Mouse (Mus musculus) gastrocnemius, postnatal 4 days (tissue): ENCODE measurements around the gene Zfp39. TPM values are rescaled to one million over a fixed set of nuclear protein-coding genes. Genes with fewer than 3 reads are reported as not detected.

ENCODE experiments used
- DNase-seq, 2 experiments: peaks; one replicate each; pipeline ENCODE4 v3.0.0; 2021 to 2022; ENCODE audit warnings: low spot score in 2 of 2, mixed read lengths in 2 of 2
- total RNA-seq, 2 experiments: library from RNA; stranded (reverse); gene quantifications; 2 replicates each; pipeline ENCODE4 v1.2.3; 2021

Zfp39 gene
- total RNA-seq, 2 experiments from 2014 or later, result 6.9 to 8.1 TPM

DNA sequence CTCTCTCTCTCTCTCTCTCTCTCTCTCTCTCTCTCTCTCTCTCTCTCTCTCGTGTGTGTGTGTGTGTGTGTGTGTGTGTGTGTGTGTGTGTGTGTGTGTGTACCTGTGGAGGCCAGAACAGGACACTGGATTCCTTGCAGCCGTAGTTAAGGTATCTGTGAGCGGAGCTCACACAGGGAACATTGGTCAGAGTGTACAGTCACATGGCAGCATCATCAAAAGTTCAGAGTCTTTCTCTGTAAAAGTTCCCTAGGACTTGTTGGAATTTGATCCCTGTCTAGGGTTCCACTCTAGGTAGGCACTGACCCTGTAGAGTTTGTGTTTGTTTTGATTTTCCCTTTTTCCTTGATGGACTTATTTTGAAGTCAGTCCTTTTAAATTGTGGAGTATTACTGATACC lies 22.6 kb upstream of the Zfp39 start:
- no peak for DNase-seq

DNA sequence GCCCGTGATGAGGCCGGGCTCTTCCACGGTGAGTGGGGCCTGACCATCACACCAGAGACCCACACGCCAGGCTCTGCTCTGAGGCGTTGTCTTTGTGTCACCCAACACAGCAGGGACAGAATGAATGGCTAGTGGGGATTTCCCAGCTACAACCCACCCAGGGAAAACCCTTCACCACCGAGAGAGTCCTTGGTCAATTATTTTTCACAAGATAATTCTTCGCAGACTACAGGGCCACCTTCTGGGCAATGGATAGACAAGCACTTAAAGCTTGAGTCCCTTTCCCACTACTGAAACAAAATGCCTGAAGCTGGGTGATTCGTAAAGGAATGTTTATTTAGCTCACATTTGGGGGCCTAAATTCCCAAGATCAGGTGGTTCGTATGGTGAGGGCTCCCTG lies 18.4 kb upstream of the Zfp39 start:
- no peak for DNase-seq

DNA sequence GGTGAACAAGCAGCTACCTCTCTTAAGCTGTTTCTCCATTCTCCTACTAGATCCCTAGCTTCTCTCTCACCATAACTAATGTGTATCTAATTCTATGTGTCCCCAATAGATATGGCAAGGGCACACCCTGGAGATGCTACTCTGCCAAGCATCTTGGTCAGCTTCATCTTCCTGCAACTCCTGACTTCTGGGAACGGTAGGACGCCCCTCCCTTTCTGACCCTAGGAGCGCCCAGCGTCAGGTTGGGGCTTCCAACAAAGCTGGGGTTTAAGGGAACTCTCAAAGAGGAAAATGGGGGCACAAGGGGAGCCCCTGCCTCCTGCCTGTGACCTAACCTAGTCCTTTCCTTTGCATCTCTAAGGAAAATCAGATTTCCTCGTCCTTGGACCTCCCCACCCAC lies 14.7 kb upstream of the Zfp39 start:
- no peak for DNase-seq

DNA sequence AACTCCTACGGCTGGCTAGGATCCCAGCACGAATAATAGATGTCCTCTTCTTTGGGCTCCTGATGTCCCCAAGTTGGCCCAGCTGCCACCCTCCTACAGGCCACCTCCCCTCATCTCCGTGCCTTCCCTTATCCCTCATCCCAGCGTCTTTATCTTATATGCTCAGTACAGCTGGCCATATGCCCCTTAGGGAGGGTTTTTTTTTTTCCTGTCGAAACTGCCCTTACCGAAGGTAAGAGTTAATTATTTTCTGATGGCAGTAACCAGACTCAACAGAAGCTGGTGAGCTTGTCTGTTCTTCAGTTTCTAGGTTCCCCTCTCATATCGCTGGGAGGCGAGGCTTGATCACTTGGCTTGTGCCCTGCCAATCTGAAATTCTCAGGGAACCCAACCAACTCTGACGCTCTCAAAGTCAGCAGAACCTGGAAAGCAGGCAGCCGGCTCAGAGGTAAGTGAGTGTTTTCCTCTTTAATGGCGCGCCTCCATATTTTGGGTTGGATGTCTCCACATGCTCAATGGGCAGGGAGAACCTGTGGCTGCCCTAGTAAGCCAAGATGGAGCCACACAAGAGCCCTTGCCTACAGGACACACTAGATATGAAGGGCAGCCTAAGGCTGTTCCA lies 13.8 kb upstream of the Zfp39 start, which contains the start of gene Btnl10:
Gene Btnl10, plus strand, starts transcription at position 164 of the 622 bp plus-strand sequence.
- DNase-seq, result no peak

DNA sequence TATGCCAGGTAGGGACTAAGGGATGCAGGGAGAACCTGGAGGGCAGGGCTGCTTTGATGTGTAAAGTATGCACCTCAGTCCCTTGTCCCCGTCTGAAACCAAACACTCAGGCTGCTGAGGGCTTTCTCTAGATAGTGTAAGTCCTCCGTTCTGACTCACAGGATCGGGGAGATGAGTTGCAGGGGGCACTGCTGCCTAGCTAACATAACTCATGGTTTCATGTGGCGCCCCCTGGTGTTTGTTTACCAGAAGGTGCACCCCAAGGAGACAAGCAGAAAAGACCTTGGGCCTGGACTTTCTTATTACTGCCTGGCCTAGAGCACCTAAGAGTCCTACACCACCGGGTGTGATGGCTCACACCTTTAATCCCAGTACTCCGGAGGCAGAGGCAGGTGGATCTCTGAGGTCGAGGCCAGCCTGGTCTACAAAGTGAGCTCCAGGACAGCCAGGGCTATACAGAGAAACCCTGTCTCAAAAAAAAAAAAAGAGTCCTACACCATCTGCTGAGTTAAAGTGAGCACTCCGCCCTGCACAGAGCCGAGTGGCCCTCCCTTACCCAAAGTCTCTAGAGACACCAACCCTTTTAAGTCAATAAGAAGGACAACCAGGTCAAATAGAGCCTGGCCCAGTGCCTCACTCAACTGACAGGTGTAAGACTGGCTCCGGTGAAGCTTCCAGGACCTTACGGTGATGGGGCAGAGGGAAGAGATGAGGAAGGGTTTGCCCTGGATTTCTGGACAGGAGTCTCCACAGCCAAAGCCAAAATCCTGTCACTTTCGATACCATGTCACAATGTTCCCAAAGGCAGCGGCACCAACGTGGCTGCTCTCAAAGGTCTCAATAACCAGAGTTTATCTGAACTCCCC lies 13.1 kb upstream of the Zfp39 start:
- DNase-seq, result peak; percentile 24 to 43

DNA sequence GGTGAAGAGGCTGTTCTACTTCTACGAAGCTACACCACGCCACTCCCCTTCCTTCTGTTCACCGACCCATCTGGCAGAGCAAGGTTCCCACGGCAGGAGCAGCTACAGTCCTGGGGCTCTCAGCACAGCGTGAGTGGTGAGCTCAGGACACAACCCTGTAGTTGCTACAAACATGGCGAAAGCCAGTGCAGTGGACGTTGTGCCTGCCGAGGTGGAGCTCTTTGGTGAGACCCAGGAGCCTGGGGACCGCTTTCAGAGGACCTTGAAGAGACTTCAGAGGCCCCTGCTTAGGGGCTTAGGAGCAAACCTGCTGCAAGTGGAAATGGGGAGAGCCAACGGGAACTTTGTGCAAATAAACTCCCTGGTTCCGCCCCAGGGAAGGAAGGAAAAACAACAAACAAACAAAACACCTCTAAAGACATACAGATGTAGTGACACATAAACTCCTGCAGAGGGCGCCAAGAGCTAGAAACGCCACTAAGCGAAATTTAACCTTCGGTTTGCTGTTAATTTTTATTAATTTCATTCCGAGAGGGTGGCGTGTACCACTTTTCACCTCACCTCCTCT lies 10.5 kb upstream of the Zfp39 start:
- no peak for DNase-seq

DNA sequence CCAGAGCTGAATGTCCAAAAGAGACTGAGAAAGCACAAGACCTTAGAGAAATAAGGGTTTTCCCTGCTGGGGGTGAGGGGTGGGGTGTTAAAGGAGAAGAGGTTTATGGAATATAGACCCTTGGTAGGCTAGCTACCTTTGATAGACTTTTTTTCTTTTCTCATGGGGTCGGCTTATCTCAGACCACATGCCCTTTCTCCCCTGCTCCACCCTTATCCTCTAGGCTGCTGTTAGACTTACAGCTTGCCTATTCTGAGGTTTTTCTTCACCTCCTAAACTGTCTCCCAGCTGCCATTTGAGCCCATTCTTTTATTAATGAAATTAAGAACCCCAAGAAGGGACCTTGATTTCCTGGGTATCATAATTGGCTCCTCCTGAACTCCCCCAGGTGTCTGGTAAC lies 9.8 kb upstream of the Zfp39 start:
- DNase-seq, result no peak

DNA sequence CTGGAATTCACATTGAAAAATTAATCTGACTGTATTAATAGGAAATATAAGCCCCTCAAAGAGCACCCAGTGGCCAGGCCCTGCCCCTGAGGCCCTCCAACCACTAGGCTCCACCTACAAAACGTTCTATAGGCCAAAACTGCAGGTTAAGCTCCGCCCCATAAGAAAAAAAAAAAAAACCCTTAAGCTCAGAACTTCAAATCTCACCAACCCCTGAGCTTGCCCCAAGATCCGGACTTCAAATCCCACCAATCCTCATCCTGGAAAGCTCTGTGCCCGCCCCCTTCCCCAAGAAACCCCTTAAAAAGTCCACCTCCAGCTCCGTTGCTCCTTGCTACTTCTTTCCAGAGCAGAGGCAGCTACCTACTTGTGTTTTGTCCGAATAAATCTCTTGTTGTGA lies 813 bp upstream of the Zfp39 start:
- DNase-seq, result no peak

DNA sequence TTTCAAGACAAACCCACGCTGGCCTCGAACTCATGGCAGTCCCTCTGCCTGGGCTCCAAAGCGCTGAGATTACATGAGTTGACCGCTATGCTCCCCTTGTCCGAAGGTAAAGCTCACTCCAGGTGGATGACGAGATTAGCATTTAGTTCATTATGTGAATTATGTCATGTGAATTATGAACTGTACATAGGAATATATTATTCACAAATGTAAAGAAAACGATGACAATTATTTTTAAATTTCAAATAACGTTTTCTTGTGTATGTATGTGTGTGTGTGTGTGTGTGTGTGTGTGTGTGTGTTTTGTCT lies 339 bp upstream of the Zfp39 start:
- DNase-seq, result no peak

DNA sequence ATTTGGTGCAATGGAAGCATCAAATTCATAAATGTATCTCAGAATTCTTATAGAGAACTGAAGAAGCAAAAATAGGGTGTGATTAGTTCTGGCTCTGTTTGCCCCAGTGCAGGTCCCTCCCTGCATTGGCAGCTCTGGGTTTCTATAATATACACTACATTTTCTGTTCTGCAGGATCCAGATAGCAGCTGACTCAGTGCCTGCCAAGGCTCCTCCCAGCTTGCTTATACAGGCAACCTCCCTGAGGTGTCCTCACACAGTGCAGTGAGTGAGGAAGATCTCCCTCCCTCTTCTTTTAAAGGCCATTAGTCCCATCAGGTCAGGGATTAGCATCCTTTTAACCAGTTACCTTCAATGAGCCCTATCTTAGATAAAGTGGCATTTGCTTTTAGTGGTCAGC lies 2.9 kb downstream of the Zfp39 start:
- DNase-seq, result no peak

DNA sequence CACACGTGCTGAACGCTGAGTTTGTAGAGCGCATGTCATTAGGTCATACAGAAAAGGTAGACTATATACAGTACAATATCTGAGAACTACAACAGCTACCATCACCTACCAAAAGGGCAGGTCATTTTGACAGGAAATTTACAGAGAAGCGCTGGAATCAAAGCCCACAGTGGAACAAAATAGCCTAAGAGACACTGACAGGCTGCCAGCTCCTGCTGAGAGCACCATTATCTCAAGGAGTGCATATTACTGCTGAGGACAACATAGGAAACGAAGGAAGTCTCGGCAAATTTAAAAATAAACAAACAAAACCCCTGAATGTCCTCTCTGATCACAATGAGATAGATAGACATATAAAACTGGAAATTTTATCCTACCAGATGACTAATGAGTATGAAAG lies 6.5 kb downstream of the Zfp39 start:
- no peak for DNase-seq

DNA sequence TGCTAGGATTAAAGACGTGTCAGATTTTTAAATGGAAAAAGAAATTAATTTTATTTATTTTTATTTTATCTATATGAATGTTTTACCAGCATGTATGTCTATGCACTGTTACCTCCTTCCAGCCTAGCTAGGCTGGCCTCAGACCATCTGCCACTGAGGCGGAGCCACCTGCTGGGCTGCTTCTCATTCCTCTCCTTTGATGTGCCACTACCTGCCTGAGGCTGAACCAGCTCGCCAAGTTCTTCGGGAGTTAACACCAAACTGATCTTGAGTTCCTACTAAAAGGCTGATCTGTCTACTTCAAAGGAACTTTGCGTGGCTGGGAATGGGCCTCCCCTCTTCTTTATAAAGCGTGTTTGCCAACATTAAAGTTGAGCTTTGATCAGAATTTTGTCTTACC lies 9.6 kb downstream of the Zfp39 start:
- no peak for DNase-seq

DNA sequence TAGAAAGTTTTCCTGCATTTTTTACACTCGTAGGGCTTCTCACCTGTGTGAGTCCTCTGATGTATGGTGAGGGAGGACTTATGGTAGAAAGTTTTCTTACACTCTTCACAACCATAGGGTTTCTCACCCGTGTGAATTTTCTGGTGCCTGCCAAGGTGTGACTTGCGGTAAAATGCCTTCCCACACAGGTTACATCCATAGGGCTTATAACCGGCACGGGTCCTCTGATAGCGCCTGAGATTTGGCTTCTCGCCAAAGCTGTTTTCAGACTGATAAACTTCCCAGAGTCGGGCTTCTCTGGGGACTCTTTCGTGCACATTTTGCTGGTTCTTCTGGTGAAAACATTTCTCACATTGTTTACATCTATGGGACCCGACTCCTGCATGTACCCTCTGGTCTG lies 13.5 kb downstream of the Zfp39 start:
- DNase-seq, result no peak

DNA sequence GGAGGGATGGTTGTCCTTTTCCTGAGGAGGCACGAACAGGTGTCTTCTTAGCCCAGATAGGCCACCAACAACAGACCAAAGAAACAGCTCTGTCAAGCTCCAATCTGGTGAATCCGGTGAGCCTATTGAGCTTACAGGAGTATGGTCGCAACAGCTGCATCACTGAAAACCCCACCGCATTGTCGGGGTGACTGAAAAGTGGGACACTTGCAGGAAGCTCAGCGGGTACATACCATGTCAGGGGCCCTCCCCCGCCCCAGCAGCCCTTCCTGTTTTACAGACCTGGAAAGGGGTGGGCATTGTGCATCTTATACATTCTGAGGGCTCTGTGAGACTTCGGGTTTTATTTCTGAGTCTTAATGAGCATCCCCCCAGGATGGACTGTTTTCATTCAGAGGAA lies 20.3 kb downstream of the Zfp39 start:
- DNase-seq, result no peak

DNA sequence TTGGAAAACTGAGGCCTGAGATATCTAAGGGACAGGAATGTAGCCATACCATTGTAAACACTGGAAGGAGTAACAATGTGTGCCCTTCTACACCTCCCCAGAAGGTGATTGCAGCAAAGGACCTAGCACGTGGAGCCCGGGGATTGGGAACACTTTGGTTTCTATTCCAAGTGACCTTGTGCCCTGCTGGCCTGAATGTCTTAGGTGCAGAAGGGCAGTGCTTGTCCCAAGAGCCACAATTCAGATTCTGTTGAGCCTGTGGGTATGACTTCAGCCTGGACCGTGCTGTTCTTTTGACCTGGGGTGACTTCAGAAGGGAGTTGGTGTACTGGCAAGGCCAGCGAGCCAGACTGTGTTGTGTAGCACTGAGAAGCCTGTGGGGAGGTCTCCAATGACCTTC lies 33.1 kb downstream of the Zfp39 start:
- no peak for DNase-seq

DNA sequence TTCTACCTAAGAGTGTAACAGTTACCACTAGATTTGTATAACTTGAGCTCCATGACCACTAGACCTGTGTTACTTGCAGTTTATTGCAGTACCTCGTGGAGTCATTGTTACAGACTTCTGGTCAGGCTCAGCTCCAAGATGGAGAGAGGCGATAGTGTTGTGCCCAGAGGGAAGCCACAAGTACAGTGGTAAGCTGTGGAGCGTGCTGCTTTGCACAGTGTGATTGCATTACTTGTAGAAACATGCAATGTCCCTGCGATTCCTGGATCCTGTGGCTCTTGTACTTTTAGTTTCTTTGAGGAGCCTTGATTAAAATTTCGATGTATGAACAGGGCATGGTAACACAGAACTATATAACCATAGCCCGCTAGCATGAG lies 36.1 kb downstream of the Zfp39 start:
- DNase-seq, result no peak

DNA sequence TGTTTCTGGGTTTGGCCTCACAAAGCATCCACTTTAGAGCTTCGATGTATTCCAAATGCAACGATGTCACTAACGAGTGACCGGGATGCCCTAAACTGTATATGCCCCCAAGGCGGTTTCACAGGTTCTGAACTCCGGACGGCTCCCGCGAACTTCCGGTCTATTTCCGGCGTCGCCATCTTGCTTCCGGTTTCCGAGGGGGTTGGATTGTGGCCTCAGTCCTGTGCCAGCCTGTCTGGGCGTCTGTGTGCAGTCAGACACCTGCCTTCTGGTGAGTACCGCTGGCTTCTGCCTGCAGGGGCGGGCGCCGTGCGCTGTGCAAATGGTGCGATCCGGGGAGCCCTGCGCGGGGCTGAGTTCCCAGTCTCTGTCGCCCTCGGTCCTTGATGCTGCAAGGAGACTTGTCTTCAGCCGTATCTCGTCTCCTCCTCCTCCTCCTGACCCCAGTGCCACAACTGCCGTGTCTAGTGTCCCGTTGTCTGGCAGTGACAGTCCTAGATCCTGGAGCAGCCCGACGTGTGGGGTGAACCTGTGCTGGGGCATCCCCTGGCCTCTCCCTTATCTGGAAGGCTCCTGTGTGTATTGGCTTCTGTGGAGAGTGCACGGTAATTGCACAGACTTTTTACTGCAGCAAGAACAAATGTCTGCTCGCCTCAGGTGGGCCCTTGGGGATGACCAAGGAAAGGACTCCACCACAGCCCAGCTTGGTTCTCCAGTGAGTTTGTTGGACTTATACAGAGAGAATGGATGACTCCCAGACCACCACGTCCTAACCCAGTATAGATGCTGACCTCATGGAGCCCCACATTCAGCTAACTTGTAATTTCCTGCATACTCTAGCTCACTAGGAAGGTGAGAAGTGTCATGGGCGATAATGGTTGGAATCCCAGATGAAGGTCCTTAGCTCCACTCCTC lies 36.7 kb downstream of the Zfp39 start, which contains the start of gene 2810021J22Rik:
Gene 2810021J22Rik, plus strand, starts transcription at position 178 of the 915 bp plus-strand sequence.
- DNase-seq, result peak; percentile 54 to 73

DNA sequence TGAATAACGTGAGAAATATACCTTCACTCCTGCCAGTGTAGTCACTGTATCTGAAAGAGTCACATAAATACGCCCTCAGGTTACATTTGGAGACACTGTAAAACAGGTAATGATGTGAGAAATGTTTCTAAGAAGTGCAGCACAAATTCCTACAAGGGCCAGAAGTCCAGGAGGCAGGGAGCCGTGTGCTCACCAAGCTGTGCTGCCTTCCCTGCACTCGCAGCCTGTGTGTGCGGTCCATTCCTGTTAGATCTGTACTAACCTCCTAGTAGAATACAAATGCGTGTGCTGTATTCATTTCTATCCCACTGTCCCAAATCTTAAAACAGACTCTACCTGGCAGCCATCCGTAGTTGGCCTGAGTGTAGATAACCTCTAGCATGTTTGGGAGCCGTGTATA lies 43.3 kb downstream of the Zfp39 start:
- DNase-seq, result no peak

DNA sequence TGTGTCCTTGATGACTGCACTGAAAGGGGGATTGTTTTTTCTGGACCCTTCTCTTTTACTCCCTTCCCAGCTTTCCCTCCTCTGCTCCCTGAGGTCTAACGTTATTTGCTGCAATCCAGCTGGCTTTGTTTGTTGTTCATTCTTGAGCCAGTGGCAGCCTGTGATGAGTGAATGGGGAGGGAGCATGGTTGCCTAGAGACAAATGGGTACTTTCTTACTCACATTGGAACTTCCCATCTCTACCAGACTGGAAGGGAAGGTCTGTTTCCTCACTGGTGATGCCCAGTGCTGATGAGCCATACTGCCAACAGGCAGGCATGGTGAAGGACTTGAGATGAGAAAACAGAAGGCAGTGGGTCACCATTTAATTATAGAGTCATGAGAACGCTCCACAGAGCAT lies 54.3 kb downstream of the Zfp39 start:
- DNase-seq, result no peak

DNA sequence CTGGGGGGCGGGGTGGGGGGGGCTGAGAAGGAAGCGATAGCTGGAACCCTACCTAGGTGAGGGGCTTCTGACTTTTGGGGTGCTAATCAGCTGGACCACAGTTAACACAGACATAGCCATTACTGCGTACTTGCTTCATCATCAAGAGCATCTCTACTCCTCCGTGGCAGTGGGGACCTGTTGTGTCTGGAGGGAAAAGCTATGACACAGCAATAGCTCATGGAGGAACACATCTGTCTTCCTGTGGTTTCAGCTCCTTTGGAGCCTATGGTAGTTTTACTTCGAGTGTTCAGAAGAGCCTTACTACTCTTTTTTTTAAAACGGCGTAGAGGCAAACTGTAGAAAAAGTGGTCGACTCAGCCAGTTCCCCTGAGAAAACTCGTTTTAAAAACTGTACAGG lies 56.4 kb downstream of the Zfp39 start:
- DNase-seq, result no peak

DNA sequence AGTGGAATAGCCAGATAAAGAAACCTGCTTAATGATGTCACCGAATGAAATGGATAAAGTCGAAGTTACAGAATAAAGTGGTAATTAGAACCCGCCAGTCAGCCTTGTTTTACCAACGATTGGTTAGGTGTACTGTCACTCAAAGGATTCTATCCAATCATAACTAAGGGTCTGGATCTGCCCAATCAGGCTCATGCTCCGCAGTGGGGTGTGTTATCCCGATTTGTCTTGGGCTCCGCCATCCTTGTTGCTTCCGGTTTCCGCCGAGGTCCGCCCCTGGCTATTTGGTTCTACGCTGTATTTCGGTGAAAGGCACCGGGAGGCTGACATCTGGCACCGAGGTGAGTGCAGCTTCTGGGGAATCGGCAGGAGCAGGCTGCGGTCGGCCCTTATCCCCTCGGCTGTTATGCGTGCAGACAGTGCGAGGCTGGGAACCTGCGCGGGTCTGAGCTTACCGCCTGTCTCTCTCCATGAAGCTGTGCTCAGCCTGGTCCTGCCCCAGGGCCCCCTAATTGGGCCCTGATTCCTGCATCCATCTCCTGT lies 57.0 kb downstream of the Zfp39 start, which contains the start of gene Gm12258:
Gene Gm12258, plus strand, starts transcription at position 240 of the 543 bp plus-strand sequence.
- DNase-seq, result peak; percentile 46 to 77
